Mouse (Mus musculus): ENCODE measurements around the gene Ggt5.

GRCm38 (mm10) chr10:75562596-75562995 is 26.5 kb upstream of the Ggt5 start:
- TF ChIP-seq TAL1 (IDR thresholded peaks at IDR 0.05; ENCODE audit: low read length) (no peak), GATA1 (IDR thresholded peaks at IDR 0.05; ENCODE audit: low read length) (no peak)

Measured in erythroblast, embryonic 14.5 days (primary cell).